Mouse (Mus musculus) naive thymus-derived CD4-positive, alpha-beta T cell, adult 2 months (primary cell): ENCODE measurements around the gene Gpr157.

ENCODE experiments used
- DNase-seq: peaks from one replicate; pipeline ENCODE4 v3.0.0-alpha.2; 2011; ENCODE audit warnings: low read depth

The Gpr157 gene

DNA sequence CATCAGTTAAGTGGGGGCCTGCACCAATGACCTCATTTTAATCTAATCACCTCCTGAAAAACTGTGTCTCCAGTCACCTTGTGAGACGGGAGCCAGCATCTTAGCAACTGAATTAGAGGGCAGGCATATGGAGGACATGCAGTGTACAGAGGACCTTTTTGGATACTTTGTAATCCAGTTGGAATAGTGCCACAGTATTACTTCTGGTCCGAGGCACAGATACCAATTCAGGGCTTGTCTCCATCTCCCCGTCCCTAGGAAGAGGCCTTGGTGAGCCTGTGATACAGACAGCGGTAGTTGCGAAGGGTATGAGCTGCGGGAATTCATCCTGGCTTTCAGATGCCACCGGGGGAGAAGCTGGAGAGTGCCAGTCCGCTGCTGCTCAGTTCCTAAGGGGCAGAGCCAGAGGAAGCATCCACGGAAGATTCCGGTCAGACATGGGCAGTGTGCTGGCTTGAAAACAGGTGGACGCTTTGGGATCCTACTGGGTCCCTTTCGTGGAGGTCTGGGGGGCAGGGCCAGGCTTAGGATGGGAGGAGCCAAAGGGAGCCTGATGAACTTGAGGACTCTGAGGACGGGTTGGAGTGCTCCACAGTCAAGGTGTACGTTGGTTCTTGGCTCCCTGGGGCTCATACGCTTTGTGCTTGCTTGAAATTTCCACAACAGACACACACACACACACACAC, 14.6 kb upstream of the Gpr157 start:
- DNase-seq: no peak

DNA sequence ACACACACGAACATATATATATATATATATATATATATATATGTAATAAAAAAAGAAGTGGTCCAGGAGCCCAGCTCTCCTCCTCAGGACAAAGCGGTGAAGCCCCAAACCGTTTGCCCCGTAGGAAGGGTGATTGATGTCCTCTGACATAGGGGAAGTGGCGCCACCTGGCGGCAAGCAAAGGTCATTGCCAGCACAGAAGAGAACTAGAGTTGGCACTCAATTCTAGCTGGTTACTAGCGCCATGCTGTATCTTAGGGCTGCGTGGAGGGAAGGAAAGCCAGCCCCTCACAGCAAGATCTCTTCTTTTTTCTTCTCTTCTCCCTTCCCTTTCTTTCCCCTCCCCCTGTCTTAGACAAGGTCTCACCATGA, 14.1 kb upstream of the Gpr157 start:
- peak; percentile 67 for DNase-seq

DNA sequence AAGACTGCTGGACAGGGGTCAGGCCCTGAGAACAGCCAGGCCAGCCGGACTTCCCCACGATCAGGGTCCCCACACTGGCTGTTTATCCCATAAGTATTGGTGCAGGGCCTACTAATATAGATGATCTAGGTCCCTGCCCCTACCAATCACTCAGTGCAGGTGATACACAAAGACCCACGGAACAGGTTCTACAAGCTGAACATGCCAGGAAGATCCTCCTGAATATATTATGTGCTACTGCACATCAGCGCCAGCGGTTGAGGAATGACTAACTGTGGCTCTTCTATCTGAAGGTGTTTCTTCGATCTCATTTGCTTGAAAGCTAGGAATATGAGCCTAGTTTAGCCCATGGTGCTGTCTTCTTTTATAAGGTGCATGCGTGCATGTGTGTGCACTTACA, 11.8 kb upstream of the Gpr157 start:
- DNase-seq: no peak

DNA sequence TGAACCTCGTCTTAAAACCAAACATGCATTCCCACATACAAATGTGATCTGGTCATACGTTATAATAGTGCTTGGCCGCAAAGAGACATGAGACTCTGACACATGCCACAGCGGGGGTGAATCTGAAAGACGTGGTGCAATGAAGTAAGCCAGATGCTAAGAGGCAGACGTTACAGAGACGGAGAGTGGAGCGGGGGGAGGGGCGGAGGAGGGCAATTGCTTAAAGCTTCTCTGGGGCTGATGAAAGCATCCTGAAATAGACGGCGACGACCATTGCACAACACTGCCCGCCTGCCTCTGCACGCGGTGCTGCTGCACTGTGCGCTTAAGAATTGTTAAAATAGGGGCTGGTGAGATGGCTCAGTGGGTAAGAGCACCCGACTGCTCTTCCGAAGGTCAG, 11.0 kb upstream of the Gpr157 start:
- DNase-seq: no peak

DNA sequence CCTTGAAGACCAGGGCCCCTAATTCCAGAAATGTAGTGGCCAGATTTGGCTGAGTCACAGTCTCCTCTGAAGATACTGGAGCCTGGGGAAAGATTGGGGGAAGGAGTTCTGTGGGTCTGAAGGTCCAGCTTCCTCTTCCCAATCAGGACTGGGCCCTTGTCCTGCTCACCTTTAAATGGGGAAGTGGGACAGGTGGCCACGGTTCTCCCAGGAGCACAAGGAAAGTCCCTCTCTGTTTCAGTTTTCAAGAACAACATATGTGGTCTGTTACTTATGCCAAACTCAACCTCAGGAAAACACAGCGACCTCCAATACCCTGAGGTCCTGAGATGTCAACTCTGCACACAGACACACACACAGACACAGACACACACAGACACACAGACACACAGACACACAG, 8.5 kb upstream of the Gpr157 start:
- no peak for DNase-seq

DNA sequence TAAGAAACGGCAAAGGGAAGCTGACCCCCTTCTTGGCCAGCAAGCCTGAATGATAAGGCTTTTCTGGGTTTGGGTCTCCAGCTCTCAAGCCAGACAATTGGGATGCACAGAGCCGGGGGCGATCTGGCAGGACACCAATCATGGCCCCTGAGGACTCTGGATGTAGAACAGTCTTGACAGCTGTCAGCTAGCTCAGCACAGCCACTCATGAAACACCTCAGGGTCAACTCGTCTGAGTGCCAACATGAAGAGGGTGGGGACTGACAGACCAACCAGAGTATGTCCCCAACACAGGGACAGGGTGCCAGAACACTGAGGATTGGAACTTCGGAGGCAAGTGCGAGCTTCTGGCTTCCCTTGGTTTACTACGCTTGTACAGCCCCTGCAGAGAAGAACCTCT, 7.9 kb upstream of the Gpr157 start:
- no peak for DNase-seq

DNA sequence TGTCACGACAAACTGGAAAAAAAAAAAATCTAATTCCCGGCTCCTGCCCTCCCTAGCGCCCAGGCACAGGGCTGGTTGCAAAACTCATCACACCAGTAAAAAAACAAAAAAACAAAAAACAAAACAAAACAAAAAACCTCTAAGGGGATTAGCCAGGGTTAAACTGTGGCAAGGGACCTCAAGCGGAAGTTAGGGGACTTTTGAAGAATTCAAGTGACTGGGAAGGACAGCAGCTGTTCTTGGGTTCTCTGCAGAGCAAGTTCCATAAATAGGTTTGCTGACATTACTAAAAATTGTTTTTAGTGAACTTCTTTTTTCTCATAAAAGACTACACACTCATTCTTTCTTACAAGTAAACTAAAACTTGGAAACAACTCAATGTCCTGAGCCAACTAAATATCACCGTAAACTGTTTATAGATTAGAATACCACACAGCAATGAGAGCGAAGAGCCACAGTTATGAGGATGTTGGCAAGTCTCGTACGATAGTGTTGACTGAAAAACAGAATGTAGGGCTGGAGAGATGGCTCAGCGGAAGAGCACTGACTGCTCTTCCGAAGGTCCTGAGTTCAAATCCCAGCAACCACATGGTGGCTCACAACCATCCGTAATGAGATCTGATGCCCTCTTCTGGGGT, 6.7 kb upstream of the Gpr157 start:
- no peak for DNase-seq

DNA sequence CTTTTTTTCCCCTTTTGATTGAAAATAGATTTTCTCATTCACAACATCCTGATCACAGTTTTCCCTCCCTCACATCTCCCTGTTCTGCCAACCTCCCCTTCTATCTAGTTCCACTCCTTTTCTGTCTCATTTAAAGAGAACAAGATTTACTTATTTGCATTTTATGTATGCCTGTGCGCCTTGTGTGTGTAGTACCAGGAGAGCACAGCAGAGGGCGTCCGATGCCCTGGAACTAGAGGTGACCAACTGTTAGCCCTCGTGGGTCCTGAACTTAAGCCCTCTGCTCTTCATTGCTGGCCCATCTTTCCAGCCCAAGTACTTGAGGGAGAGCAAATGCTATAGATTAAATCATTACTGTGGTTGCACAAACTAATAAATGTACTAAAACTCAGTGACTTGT, 1.8 kb upstream of the Gpr157 start:
- DNase-seq: peak; percentile 36

DNA sequence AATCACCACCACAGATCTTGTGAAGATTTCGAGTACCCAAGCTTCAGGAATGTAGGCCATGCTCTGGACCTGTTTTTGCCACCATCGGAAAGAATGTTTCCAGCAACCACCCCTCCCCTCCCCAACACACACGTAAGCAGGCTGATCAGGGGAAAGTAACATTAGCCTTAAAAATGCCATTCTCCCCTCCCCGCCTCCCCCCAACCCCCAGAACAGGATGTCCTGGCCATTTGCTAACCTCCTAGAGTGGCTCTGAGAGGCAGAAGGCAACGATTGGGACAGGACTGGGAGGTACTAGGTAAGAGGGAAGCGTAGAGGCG, 364 bp upstream of the Gpr157 start:
- DNase-seq: no peak

DNA sequence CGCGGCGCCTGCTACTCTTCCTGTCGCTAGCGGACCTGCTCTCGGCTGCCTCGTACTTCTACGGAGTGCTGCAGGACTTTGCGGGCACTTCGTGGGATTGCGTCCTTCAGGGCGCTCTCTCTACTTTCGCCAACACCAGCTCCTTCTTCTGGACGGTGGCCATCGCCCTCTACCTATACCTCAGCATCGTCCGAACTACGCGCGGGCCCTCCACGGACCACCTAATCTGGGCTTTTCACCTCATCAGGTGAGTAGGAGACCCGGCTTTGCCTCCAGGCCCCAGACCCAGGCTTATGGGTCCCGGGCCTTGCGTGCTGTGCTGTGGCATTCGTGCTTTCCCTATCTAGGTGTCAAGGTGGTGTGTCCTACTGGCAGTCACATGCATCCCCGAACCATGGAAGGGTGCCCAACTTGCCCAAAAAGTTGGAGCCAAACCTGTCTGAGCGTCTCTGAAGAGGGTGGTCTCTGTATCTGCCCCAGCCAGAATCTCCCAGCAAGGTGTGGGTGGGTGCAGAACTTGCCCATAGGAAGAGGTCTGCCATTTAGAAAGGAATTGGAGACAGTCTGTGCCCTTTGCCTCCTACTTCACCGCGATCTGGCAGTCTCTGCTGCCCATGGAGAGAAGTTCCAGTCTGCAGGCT, 845 bp downstream of the Gpr157 start:
- DNase-seq: no peak

DNA sequence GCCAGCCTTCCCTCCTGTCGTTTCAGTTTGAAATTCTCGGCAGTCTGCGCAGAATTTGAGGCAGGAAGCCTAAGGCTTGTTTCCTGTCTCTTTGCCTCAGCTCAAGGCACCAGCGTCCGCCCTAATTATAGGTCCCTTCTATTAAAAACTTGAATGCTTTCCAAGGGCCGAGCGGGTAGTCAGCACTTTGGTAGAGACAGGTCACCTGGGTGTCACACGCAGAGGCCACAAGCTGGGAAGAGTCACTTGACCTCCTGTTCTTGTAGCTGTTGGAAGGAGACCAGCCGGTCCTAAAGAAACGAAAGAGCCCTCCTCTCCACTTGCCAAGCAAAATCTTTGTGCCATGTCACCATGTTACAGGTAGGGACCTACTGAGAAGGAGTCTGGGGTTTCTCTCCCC, 2.0 kb downstream of the Gpr157 start:
- peak; percentile 20 for DNase-seq

DNA sequence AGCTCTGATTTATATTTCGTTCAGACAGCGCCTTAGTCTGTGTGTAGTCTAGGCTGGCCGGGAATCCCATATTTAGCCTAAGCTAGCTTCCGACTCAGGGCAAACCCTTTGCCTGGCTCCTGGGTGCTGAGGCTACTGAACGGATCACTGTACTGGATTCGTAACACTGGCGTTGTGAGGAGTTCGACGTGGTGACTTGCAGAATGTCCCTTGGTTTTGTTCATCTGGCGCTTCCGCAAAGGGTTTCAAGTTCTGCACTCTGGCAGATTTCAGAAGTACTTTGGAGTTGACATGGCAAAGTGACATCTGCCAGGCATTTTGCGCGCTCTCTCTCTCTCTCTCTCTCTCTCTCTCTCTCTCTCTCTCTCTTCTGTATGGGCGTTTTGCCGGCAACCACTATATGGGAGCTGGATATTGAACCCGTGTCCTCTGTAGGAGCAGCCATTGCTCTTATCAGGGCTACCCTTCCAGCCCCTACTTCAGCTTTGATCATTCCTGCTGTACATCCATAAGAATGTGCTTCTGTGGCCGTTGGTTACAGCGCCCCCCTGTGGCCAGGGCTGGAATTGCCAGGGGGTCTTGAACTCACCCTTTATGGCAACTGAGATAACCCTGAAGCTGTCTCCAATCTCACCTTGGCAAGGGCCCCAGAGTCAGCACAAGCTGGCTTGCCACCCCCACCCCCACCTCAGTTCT, 4.9 kb downstream of the Gpr157 start:
- DNase-seq: peak; percentile 73

DNA sequence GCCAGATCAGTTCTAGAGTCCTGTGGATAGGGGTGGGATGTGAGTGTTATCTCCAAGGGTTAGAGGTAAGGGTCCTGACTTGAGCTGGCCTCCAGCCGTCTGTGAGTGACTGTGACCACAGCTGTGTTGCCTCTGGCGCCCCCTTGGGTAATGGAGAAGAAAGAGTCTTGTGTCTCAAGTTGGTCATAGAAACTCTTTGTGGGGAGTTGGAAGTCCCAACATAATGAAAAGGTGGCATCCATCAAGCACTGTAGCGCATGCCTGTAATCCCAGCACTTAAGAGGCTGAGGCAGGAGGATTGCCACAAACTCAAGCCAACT, 5.4 kb downstream of the Gpr157 start:
- no peak for DNase-seq

DNA sequence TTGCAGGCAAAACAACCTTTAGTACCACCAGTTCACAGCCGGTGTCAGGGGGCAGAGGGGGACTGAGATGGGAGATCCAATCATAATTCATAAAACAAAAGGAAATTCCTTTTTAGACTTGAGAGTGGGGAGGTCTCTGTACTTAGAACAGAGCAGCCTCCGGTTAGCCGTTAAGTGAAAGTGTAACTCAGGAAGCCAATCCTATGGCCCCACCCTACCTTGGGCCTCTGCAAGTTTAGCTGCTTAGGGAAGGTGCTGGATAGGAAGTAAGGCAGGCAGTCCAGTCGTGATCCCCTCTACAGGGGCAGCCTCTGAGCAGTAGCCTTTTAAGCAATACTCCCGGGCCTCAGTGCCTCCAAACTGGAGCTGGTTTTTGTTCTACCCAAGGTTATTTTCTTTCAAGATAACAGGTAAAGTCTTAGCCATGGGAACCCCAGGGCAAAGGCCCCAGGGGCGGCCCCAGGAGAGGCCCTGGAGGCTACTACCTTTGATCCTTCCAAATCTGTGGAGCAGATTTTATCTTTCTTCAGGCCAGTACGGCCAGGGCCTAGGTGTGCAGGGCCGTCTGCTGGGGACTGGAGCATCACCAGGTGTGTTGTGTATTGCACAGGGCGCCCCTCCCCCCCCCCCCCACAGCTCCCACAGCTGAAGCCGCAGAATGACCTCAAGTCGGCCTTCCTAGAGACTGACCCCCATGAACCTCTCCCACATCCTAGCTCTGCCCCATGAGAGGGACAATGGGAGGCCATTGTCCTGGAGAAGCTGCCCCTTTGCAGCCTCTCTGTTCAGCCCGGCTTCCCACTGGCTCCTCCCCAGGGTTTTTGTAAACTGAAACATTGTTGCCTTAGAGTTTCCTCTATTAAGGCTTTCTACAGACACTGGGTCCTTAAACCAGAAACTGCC, 6.6 kb downstream of the Gpr157 start:
- no peak for DNase-seq

DNA sequence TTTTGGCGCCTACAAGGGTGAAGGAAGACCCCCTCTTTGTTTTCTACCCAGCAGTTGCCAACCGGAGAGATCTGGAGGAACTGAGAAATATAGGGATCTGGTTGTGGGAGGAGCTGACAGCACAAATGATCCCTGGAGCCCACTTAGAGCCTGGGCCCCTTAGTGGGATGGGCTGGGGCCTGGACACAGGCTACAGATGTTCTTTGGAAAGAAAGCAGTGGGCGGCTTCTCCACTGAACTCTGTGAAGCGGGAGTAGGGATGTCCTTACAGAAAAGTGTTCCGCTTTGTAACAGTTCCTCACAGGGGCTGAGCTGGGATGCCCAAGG, 7.3 kb downstream of the Gpr157 start:
- DNase-seq: no peak

DNA sequence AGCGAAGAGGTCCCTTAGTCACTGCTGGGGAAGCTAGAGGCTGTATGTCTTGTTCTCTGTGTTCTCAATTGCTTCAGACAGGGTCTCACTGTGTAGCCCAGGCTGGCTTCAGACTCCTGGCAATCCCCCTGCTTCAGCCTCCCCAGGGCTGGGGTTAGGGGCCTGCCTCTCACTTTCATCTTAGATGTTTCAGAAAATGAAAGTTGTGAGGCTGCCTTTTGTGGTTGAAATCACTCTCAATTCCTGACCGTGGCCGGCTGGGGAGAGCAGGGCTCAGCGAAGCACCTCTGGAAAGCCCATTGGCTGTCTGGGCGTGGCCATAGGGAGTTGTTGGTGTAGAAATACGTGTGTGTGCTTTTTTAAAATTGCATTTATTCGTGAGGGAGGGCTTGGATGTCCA, 9.1 kb downstream of the Gpr157 start:
- DNase-seq: no peak

DNA sequence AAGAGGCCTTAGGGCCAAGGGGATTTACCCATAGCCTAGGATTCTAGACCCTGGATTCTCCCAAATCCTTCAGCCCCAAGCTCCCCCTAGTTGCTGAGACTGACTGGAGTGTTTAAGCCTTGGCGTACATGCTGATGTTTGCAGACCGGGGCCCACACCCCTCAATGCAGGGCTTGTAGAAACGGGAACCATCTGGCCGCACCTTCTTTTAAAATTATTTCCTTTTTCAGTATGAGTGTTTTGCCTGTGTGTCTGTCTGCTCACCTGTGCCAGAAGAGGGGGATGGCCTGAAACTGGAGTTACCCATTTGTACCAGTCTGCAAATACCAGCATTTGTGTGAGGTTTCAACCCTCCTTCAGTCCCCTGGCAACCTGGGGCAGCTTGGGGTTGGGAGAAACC, 10.7 kb downstream of the Gpr157 start:
- DNase-seq: no peak

DNA sequence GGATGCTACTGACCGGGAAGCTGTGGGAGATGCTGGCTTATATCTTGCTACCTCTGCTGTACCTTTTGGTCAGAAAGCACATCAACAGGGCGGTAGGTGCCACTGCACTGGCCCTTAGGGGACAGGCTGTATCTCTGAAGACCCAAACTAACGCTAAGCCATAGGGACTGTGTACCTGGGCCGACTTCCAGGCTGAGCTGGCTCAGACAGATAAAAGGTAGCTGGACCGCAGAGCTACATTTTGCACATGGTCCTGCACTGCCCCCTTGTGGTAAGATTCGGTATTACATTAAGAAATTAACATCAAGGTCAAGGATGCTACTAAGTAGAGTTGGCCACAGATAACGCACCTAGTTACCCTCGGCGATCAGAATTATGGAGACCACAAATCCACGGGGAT, 11.7 kb downstream of the Gpr157 start:
- peak; percentile 89 for DNase-seq

DNA sequence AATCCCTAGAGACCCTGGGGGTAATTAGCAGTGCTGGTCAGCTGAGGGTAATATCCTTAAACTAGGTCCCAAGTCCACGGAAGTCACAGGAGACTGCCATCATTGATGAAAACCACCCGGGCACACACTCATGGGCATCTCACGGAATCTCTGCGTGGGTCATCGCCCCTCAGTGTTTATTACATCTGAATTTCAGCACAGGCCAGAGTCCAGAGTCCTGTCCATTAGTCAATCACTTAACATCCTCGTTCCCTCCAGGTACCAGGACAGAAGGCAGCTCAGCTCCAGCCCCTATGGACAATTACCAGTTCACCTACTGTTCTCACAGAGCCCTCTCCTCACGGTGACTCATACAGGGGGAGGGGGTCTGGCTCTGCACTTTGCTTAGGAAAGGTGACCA, 15.7 kb downstream of the Gpr157 start:
- no peak for DNase-seq

DNA sequence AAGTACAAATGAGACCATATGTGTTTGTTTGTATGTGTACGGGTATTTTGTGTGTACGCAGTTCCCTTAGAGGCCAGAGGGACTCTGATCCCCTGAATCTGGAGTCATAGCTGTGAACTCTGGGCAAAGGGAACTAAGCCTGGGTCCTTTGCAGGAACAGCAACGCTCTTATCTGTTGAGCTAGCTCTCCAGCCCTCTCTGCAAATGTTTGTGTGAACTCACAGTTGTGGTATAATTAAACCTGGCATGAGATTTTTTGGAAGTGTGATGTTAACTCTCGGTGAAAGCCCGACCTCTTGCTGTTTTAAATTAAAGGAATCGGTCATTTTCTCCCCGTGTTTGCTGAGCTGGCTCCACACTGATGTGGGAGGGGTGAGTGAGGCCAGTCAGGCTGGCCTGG, 18.5 kb downstream of the Gpr157 start:
- DNase-seq: no peak

DNA sequence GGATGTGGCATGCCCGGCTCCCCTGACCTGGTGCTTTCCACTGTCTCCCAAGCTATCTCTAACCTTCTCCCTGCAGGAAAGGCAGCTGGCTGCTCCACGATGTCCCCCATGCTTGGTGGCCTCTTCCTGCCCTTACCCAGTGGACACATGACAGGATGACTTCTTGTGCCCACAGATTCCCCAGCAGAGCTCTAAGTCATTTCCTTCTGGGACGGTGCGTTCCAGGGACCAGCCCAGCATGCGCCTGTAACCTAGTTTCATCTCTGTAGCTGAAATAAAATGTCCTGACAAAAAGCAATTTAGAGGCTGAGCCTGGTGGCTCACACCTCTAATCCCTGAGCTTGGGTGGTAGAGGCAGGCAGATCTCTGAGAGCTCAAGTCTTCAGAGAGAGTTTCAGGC, 19.5 kb downstream of the Gpr157 start:
- DNase-seq: no peak

DNA sequence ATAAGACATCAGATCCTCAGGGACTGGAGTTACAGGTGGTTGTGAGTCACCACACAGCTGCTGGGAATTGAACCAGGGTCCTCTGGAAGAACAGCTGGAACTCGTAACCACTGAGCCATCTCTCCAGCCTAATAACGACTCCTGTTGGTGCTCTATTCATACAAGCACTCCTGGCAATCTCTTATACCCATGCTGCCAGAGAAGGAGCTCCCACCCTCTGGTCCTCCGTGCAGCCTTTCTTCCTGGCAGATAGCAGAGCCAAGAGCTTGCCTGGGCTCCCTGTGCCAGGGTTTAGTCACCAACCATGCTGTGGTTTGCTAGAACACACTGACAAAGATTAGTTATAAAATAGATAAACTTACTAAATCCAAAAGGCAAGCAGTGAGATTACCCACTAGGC, 22.5 kb downstream of the Gpr157 start:
- no peak for DNase-seq

DNA sequence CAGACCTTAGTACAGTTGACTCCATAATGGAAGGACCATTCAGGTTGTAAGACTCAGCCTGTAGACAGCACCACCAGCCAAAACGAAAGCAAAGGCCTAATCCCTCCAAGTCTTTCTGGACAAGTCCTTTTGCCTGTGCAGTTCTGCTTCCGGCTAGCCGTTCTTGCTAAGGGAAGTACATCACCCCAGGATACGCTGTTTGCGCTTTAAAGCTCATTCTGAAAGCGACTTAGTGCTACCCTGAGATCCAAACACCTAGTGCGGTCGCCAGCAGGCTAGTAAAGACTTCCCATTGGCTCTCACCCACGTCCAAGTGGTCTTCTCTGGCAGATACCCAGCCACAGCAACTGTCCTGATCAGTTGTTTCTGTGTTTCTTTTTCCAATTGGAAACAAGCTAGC, 23.2 kb downstream of the Gpr157 start:
- DNase-seq: no peak
